ENCODE assay signal across 8 mouse cellular contexts in genomic region chr12:8313773-8314172, GRCm38 (mm10). TPM values are rescaled to one million over a fixed set of nuclear protein-coding genes. Genes with fewer than 3 reads are reported as not detected.
DNase-seq lines count a peak whose midpoint lies in the region; ATAC-seq and TF ChIP-seq lines count a peak whose summit lies in the region.

No protein-coding gene starts in this region.

- H3K9me3 ChIP-seq in forebrain, embryonic 13.5 days (replicated peaks), result no peaks in the 10 kb centered on the region
- no peaks in the 10 kb centered on the region for H3K9me3 ChIP-seq in liver, embryonic 14.5 days (ENCODE audit: control insufficient read depth, low read length)

- peaks cover 24% of the 10 kb centered on the region for H3K27me3 ChIP-seq in forebrain, embryonic 13.5 days
- peaks cover 7% of the 10 kb centered on the region for H3K27me3 ChIP-seq in liver, embryonic 14.5 days (ENCODE audit: control insufficient read depth, insufficient read depth, low read length)

- H3K36me3 ChIP-seq in forebrain, embryonic 13.5 days (ENCODE audit: poor library complexity, severe bottlenecking), result peaks cover 11% of the 10 kb centered on the region; the same call in 1 of the 2 replicates
- H3K36me3 ChIP-seq in liver, embryonic 14.5 days (replicated peaks; ENCODE audit: control insufficient read depth, insufficient read depth, low read depth), result no peaks in the 10 kb centered on the region

- TF ChIP-seq CTCF in liver, embryonic 14.5 days (IDR thresholded peaks at IDR 0.05; ENCODE audit: low read depth), result no peak

- TF ChIP-seq EP300 in liver, embryonic 14.5 days (IDR thresholded peaks at IDR 0.05; ENCODE audit: low read depth), result no peak

- no peak for DNase-seq in frontal cortex, postnatal 25 days (ENCODE audit: low spot score in 2 of 2)
- no peak for DNase-seq in liver, embryonic 14.5 days (ENCODE audit: low read depth in 3 of 3, low spot score in 3 of 3)
- no peak for DNase-seq in ovary, adult 18-20 months (ENCODE audit: low spot score)
- no peak for DNase-seq in adrenal gland, adult (ENCODE audit: inconsistent age in 2 of 2, low spot score in 1 of 2)
- DNase-seq in adrenal gland, postnatal 36 days, result no peak

- peaks cover 11% of the 10 kb centered on the region for H3K4me1 ChIP-seq in forebrain, embryonic 13.5 days
- H3K4me1 ChIP-seq in liver, embryonic 14.5 days (replicated peaks; ENCODE audit: control insufficient read depth in 2 of 2, insufficient read depth in 2 of 2, low read length in 1 of 2), result no peaks in the 10 kb centered on the region; a peak in 1 of 4 replicates

- peak; percentile 41 for ATAC-seq in frontal cortex, adult (ENCODE audit: low TSS enrichment)
- ATAC-seq in CD4-positive, CD25-positive, alpha-beta regulatory T cell, adult 4 months, result peak; percentile 50
- ATAC-seq in forebrain, embryonic 13.5 days, result peak; percentile 39
- ATAC-seq in liver, embryonic 14.5 days (ENCODE audit: insufficient read depth), result no peak; the same call in 1 of the 2 replicates

- no peak overlapping the region for H3K27ac ChIP-seq in forebrain, embryonic 13.5 days
- no peak overlapping the region for H3K27ac ChIP-seq in liver, embryonic 14.5 days

- H3K9ac ChIP-seq in forebrain, embryonic 13.5 days, result peak overlapping the region; percentile 69
- H3K9ac ChIP-seq in liver, embryonic 14.5 days (replicated peaks), result peak overlapping the region; percentile 66

- peak overlapping the region; percentile 75 for H3K4me2 ChIP-seq in forebrain, embryonic 13.5 days
- peak overlapping the region; percentile 81 for H3K4me2 ChIP-seq in liver, embryonic 14.5 days (ENCODE audit: low read depth)

- peak overlapping the region; percentile 59 for H3K4me3 ChIP-seq in forebrain, embryonic 13.5 days
- H3K4me3 ChIP-seq in liver, embryonic 14.5 days (ENCODE audit: insufficient read depth in 1 of 2, low read depth in 2 of 2, low read length in 2 of 2), result peak overlapping the region; percentile 61 to 70

- 22% methylated on average over 12 of the region's 12 CpGs for whole genome bisulfite sequencing in forebrain, embryonic 13.5 days
- 18% methylated on average over 12 of the region's 12 CpGs for WGBS in liver, embryonic 14.5 days (ENCODE audit: insufficient replicate concordance)

RNA-seq across cellular contexts. Expression of gene Hs1bp3, which starts 0.5 kb away (rescaled TPM):
- 10 to 100 TPM in 1 of 2 experiments, 1 to 10 TPM in 1; 5.6 to 13.0 TPM for polyA plus RNA-seq in CD4-positive, CD25-positive, alpha-beta regulatory T cell, adult 4 months (2017; shearing (Covaris generic))
- 8.9 and 10.1 TPM in 2 replicates for polyA plus RNA-seq in forebrain, embryonic 13.5 days (2015; fragmentation: Nextera tagmentation; extraction: Ambion mirVana)
- polyA plus RNA-seq in liver, embryonic 14.5 days (2012; rRNA removed), result 2.4 and 2.7 TPM in 2 replicates
- 2.1 and 2.3 TPM in 2 replicates for polyA plus RNA-seq in liver, embryonic 14.5 days (2014; fragmentation: Nextera tagmentation; extraction: Ambion mirVana)
- total RNA-seq in adrenal gland, postnatal 36 days (2021), result 10 to 100 TPM; 12.2 to 18.8 TPM

RNA-seq across cellular contexts. Expression of gene Gdf7, which starts 12.0 kb away (rescaled TPM):
- not detected for polyA plus RNA-seq in CD4-positive, CD25-positive, alpha-beta regulatory T cell, adult 4 months (2017; shearing (Covaris generic))
- polyA plus RNA-seq in forebrain, embryonic 13.5 days (2015; fragmentation: Nextera tagmentation; extraction: Ambion mirVana), result not detected in 2 replicates
- polyA plus RNA-seq in liver, embryonic 14.5 days (2012; rRNA removed), result not detected in 2 replicates
- polyA plus RNA-seq in liver, embryonic 14.5 days (2014; fragmentation: Nextera tagmentation; extraction: Ambion mirVana), result not detected in 2 replicates
- not detected for total RNA-seq in adrenal gland, postnatal 36 days (2021)
